Mouse (Mus musculus) thymus, adult 2 months (tissue): ENCODE data around the gene Ip6k1.

Experiments
- CTCF ChIP-seq: fragments of 200-500 bp; IDR thresholded peaks from 2 replicates; pipeline ENCODE4 v1.5.1; 2012; ENCODE audit warnings: mild to moderate bottlenecking, control low read depth, low read length, moderate library complexity, borderline replicate concordance; ENCODE audit not compliant: control insufficient read depth, poor library complexity, insufficient read depth; ENCODE audit errors: extremely low read depth
- POLR2A ChIP-seq: fragments of 200-500 bp; IDR thresholded peaks from 2 replicates; pipeline ENCODE4 v1.6.1; 2012; ENCODE audit warnings: mild to moderate bottlenecking, low read length, control low read depth, moderate library complexity; ENCODE audit not compliant: control insufficient read depth, poor library complexity, insufficient read depth; ENCODE audit errors: extremely low read depth

- TF ChIP-seq CTCF = no peak
- no peak for TF ChIP-seq POLR2A
Observed at GRCm38 (mm10) chr9:108062142-108062541, 59.8 kb downstream of the Ip6k1 start.
